Mouse (Mus musculus) midbrain, embryonic 12.5 days (tissue): ENCODE results near the gene Tcf3. TPM values are rescaled to one million over a fixed set of nuclear protein-coding genes. Genes with fewer than 3 reads are reported as not detected.
A peak's percentile ranks its signal among the peaks of the same experiment; 100 is the strongest.

Experiments used
- ATAC-seq: fragments of 200-750 bp; cut with Nextera tagmentation; 2 replicates; pipeline ENCODE4 v1.8.0; 2017; ENCODE audit warnings: low read depth, moderate TSS enrichment, moderate library complexity; ENCODE audit not compliant: low FRiP score
- H3K27ac ChIP-seq: fragments of 300-500 bp; sonication (generic); replicated peaks from 2 replicates; pipeline ENCODE4 v1.5.1; 2016; ENCODE audit warnings: mild to moderate bottlenecking
- H3K27me3 ChIP-seq: fragments of 300-500 bp; sonication (generic); 2 replicates; pipeline ENCODE4 v1.6.1; 2016; ENCODE audit warnings: mild to moderate bottlenecking
- H3K36me3 ChIP-seq: fragments of 300-500 bp; sonication (generic); 2 replicates; pipeline ENCODE4 v1.6.1; 2016
- H3K4me1 ChIP-seq: fragments of 300-500 bp; sonication (generic); 2 replicates; pipeline ENCODE4 v1.6.1; 2016
- H3K4me2 ChIP-seq: fragments of 300-500 bp; sonication (generic); replicated peaks from 2 replicates; pipeline ENCODE4 v1.6.1; 2016; ENCODE audit warnings: mild to moderate bottlenecking, moderate library complexity
- H3K4me3 ChIP-seq: fragments of 300-500 bp; sonication (generic); 2 replicates; pipeline ENCODE4 v1.5.1; 2016; ENCODE audit warnings: mild to moderate bottlenecking
- H3K9ac ChIP-seq: fragments of 300-500 bp; sonication (generic); replicated peaks from 2 replicates; pipeline ENCODE4 v1.6.1; 2016; ENCODE audit warnings: mild to moderate bottlenecking, moderate library complexity
- H3K9me3 ChIP-seq: fragments of 300-500 bp; sonication (generic); 2 replicates; pipeline ENCODE4 v1.6.1; 2016; ENCODE audit warnings: mild to moderate bottlenecking
- WGBS: fragments of 180-500 bp; shearing (Covaris S2); methylation state at CpG from one replicate; pipeline ENCODE4 v1.1.7; 2016; 5-methylcytosine and 5-hydroxymethylcytosine counted together
- polyA plus RNA-seq: library from polyadenylated mRNA; unstranded; fragments of >200 nt; fragmentation: Nextera tagmentation; extraction: Ambion mirVana; gene quantifications from 2 replicates; pipeline ENCODE4 v1.2.1, GENCODE M21; 2016

Gene Tcf3
- polyA plus RNA-seq, 1 experiment from 2014 or later, result 185 TPM

DNA sequence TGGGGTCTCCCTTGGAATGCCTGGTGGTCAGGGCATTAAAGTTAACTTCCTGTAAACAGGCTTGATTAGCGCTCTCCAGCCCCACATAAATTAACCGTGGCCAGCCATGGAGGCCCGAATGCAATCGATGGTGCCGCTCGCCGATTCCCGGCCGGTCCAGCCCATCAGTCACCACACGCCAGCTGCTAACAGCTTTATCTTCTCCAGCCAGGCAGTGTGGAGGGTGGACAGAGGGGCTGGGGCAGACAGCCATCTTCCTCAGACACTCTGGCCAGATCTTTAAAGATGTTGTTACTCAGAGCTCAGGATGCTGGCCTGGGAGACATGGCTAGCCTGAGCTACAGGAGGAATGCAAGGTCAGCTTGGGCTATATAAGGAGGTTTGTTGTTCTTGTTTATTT lies 20.2 kb upstream of the Tcf3 start:
- 85% methylated on average over 10 of the region's 10 CpGs for WGBS
- no peak for ATAC-seq

DNA sequence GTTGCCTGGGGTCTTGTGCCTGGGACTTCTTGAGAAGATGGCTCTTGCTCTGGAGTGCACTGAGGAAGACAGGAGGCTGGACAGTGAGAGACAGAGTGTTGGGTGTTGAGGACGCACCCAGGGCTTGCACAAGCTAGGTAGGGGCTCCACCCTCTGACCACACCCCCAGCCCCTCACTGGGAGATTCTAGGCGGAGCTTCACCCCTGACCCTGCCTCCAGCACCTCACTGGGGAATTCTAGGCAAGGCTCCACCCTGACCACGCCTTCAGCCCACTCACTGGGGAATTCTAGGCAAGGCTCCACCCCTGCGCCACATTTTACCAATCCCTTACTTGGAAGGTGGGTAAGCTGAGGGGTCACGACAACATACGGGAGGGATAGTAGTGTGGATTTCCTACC lies 17.2 kb upstream of the Tcf3 start:
- Histone ChIP-seq H3K4me2 (no peak overlapping the region), H3K36me3 (no peaks in the 10 kb centered on the region), H3K27me3 (peaks cover 34% of the 10 kb centered on the region), H3K9me3 (no peaks in the 10 kb centered on the region), H3K4me1 (peaks cover 3% of the 10 kb centered on the region), H3K27ac (no peak overlapping the region), H3K9ac (no peak overlapping the region), H3K4me3 (no peak overlapping the region)
- no peak for ATAC-seq
- WGBS, result 19% methylated on average over 6 of the region's 6 CpGs

More for the DNA sequence above, 20.2 kb upstream of the Tcf3 start:
- Histone ChIP-seq H3K4me1 (no peaks in the 10 kb centered on the region), H3K27me3 (peaks cover 17% of the 10 kb centered on the region; the same call in 1 of the 2 replicates), H3K27ac (no peak overlapping the region), H3K4me2 (no peak overlapping the region), H3K36me3 (no peaks in the 10 kb centered on the region), H3K4me3 (no peak overlapping the region), H3K9me3 (no peaks in the 10 kb centered on the region), H3K9ac (no peak overlapping the region)

DNA sequence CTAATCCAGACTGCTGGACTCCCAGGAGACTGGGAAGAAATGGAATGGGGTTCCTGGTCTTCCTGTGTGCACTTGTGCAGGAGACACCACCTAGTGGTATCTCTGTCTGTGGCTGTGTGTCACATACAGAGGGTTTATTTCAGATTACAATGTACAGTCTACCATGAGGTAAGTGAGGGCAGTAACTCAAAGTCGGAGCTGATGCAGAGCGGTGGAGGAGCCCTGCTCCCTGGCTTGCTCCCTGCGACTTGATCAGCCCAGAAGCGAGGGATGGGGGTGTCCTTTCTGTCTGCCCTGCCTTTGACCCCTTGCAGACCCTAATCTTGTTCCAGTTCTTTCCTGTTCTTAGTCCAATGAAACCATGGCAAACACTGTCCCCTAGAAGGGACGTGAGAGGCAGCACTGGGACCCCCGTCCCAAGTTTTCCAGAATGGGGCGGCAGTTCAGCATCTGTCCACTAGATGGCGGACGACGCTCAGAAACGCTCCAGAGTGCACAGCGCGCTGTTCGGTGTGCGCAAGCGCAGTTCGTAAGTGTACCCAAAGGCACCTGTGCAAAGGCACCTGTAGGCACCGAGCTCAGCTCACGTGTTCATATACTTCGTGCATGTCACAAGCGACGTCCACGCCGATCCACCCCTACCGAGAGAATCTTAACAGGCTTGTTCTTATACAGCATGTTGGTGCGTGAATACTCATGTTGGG lies 12.6 kb upstream of the Tcf3 start:
- Histone ChIP-seq H3K4me1 (peaks cover 10% of the 10 kb centered on the region), H3K27me3 (peaks cover 51% of the 10 kb centered on the region), H3K4me2 (peak overlapping the region; percentile 44), H3K27ac (no peak overlapping the region), H3K36me3 (no peaks in the 10 kb centered on the region), H3K9me3 (no peaks in the 10 kb centered on the region), H3K4me3 (no peak overlapping the region), H3K9ac (no peak overlapping the region)
- peak; percentile 82 for ATAC-seq
- 7% methylated on average over 26 of the region's 26 CpGs for WGBS

DNA sequence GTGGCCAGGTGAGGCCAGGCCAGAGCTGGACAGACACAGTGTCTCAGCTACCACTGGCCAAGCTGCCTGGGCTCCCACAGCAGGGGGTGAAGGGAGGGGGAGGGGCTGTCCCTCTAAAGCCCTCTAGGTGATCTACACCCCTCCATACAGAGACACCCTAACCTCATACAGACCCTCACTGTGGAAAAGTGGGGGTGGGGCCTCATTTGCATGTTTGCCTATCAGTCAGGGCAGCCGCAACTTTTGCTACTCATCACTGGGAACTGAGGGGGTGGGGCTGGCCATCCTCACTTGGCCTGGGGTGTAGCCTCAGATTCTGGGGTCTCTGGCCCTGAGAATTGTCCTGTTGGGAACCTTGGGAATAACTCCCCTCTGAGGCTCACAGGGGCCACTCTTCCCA lies 11.6 kb upstream of the Tcf3 start:
- no peak overlapping the region for H3K4me3 ChIP-seq
- peaks cover 10% of the 10 kb centered on the region for H3K4me1 ChIP-seq
- H3K4me2 ChIP-seq, result no peak overlapping the region
- no peaks in the 10 kb centered on the region for H3K36me3 ChIP-seq
- WGBS, result 35% methylated on average over 1 of the region's 1 CpGs
- H3K9me3 ChIP-seq, result no peaks in the 10 kb centered on the region
- H3K27me3 ChIP-seq, result peaks cover 47% of the 10 kb centered on the region
- ATAC-seq, result no peak
- H3K27ac ChIP-seq, result no peak overlapping the region
- H3K9ac ChIP-seq, result no peak overlapping the region

DNA sequence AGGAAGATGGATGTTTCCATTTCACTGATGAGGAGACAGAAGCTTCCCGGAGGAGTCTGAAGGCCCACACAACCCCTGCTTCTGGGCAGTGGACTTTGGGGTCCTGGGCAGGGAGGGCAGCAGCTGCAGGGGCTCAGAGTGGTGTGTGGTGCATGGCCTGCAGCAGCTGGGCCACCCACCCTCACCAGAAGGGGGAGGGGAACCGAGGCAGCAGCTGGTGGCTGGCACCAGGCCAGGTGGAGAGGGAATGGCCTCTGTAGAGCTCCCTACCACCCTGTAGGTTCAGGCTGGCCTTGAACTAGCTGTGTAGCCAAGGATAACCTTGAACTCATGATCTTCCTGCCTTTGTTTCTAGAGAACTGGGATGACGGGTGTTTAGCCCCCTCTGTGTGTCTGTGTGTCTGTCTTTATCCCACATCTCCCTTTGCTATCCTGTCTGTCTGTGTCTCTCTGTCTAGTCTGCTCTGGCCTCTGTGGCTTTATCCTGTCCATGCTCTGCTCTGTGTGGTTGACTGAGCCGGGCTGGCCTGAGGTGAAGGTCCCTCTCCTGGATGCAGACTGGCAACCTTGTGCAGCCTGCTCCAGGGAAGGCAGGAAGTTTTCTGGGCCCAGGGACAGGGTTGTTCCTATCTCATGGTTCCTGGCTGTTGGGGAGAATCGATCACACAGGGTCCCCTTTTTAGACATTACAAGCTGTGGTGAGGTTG lies 11.0 kb upstream of the Tcf3 start:
- Histone ChIP-seq H3K4me3 (no peak overlapping the region), H3K36me3 (no peaks in the 10 kb centered on the region), H3K4me2 (no peak overlapping the region), H3K9me3 (no peaks in the 10 kb centered on the region), H3K4me1 (peaks cover 10% of the 10 kb centered on the region), H3K27me3 (peaks cover 47% of the 10 kb centered on the region), H3K27ac (no peak overlapping the region), H3K9ac (no peak overlapping the region)
- no peak for ATAC-seq
- 50% methylated on average over 5 of the region's 5 CpGs for WGBS

DNA sequence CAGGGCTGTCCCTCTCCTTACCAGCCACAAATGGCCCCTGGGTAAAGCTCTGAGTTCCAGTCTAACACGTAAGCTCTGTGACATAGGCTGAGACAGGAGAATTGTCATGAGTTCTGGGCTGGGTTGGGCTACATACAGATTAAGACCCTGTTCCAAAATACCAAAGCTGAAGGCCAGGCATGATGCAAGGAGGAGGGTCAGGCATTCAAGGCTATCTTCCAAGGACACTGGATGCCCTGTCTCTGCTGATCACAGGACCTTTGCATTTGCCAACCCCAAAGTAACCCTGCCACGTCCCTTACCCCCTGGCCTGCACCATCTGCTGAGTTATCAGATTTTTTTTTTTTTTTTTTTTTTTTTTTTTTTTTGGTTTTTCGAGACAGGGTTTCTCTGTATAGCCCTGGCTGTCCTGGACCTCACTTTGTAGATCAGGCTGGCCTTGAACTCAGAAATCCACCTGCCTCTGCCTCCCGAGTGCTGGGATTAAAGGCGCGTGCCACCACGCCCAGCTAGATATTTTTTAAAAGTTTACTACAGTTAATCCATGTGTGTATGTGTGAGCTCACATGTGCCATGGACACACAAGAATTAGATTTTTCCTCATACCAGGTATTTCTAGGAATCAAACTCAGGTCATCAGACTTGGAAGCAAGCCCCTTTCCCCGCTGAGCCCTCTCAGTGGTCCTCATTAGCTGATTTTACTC lies 10.3 kb upstream of the Tcf3 start:
- Histone ChIP-seq H3K4me1 (peaks cover 10% of the 10 kb centered on the region), H3K4me3 (no peak overlapping the region), H3K9ac (no peak overlapping the region), H3K36me3 (no peaks in the 10 kb centered on the region), H3K27ac (no peak overlapping the region), H3K4me2 (no peak overlapping the region), H3K9me3 (no peaks in the 10 kb centered on the region), H3K27me3 (peaks cover 42% of the 10 kb centered on the region)
- 84% methylated on average over 7 of the region's 8 CpGs for WGBS
- ATAC-seq, result no peak

DNA sequence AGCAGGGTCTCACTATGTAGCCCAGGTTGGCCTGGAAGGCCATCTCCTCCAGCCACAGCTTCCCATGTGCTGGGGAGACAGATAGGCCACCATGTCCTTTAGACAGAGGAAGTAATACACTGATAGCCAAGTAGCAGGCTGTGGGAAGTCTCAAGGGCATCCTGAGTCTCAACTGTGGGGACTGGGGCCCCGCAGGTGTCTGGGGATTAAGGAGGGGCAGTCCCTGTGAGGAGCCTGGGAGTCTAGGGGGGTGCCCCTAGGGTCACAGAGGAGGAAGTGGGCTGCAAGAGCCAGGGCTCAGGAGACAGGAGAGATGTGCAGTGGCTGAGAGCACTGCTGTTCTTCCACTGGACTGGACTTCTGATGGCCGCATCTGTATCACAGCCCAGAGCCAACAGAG lies 9.5 kb upstream of the Tcf3 start:
- Histone ChIP-seq H3K27ac (no peak overlapping the region), H3K4me1 (peaks cover 10% of the 10 kb centered on the region), H3K9me3 (no peaks in the 10 kb centered on the region), H3K9ac (no peak overlapping the region), H3K27me3 (peaks cover 37% of the 10 kb centered on the region), H3K4me3 (no peak overlapping the region), H3K4me2 (no peak overlapping the region), H3K36me3 (no peaks in the 10 kb centered on the region)
- ATAC-seq, result no peak
- 73% methylated on average over 2 of the region's 2 CpGs for WGBS

DNA sequence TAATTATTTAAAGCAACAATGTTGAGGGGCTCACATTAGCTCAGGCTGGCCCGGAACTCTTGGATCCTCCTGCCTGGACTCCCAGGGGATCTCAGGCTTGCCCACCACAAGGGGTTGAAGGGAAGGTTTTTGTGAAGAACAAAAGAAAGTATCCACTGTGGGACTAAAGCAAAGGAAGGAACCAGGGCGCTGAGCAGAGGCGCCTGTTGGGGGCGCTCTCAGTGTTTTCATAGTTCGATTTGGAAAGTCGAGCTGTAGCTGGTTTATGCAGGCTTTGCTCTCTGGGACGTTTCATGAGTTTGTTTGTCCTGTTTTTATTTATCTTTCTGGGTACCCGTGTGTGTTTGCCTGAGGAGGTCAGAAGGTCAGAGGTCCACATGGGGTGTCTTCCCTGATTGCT lies 8.2 kb upstream of the Tcf3 start:
- WGBS, result 66% methylated on average over 8 of the region's 8 CpGs
- Histone ChIP-seq H3K9me3 (no peaks in the 10 kb centered on the region), H3K9ac (no peak overlapping the region), H3K4me3 (no peak overlapping the region), H3K4me1 (peaks cover 10% of the 10 kb centered on the region), H3K4me2 (no peak overlapping the region), H3K27me3 (peaks cover 29% of the 10 kb centered on the region), H3K36me3 (no peaks in the 10 kb centered on the region), H3K27ac (no peak overlapping the region)
- no peak for ATAC-seq

DNA sequence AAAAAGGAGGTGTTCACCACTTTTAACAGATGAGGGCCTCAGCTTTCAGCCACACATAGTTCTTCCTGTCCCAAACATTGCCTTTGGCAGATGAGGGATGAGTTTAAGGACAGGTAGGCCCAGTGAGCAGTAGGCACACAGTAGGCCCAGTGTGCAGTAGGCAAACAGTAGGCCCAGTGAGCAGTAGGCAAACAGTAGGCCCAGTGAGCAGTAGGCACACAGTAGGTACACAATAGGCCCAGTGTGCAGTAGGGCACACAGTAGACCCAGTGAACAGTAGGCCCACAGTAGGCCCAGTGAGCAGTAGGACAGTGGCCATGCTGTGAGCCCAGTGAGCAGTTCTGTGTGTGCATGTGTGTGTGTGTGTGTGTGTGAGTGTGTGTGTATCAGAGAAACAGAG lies 6.6 kb upstream of the Tcf3 start:
- Histone ChIP-seq H3K4me3 (no peak overlapping the region), H3K36me3 (no peaks in the 10 kb centered on the region), H3K4me2 (no peak overlapping the region), H3K9ac (no peak overlapping the region), H3K4me1 (peaks cover 7% of the 10 kb centered on the region; the same call in 1 of the 2 replicates), H3K9me3 (no peaks in the 10 kb centered on the region), H3K27me3 (peaks cover 24% of the 10 kb centered on the region), H3K27ac (no peak overlapping the region)
- ATAC-seq, result no peak

DNA sequence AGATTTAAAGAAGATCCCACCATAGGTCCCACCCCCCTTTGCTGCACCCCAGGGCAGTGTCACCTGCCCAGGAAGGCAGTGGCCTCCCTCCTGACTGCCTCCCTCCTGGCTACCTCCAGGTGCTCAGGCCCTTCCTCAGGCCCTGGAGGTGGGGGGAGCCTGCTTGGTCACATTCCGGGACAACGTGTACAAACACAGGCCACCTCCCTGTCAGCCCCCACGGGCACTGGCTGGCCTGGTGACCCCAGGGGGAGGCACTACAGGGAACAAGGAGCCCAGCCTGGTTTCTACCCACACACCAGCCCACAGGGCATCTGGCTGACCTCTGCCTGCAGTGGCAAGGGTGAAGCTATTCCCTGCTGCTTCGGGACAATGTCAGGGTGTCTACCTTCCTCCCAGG lies 4.5 kb upstream of the Tcf3 start:
- peaks cover 8% of the 10 kb centered on the region; the same call in 1 of the 2 replicates for H3K27me3 ChIP-seq
- no peak for ATAC-seq
- no peaks in the 10 kb centered on the region for H3K36me3 ChIP-seq
- H3K4me3 ChIP-seq, result no peak overlapping the region
- H3K4me2 ChIP-seq, result no peak overlapping the region
- WGBS, result 79% methylated on average over 4 of the region's 4 CpGs
- H3K27ac ChIP-seq, result no peak overlapping the region
- H3K4me1 ChIP-seq, result no peaks in the 10 kb centered on the region
- no peaks in the 10 kb centered on the region for H3K9me3 ChIP-seq
- no peak overlapping the region; the same call in 1 of the 2 replicates for H3K9ac ChIP-seq

DNA sequence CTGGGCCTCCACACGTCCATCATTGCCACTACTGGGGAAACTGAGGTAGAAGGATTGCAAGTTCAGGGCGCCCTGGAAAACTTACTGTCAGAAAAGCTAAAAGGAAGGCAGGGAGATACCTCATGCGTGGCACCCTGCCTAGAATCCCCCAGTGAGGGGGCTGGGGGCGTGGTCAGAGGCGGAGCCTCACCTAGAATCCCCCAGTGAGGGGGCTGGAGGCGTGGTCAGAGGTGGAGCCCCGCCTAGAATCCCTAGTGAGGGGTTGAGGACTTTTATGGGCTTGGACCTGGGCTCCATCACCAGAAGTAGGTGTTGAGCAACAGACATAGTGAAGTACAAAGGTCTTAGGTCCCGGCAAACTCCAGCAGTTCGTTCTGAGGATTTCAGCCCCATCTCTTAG lies 2.8 kb upstream of the Tcf3 start:
- no peak overlapping the region for H3K4me2 ChIP-seq
- H3K9ac ChIP-seq, result no peak overlapping the region; the same call in 1 of the 2 replicates
- H3K4me1 ChIP-seq, result peaks cover 9% of the 10 kb centered on the region
- H3K4me3 ChIP-seq, result no peak overlapping the region
- H3K27me3 ChIP-seq, result peaks cover 6% of the 10 kb centered on the region; the same call in 1 of the 2 replicates
- H3K27ac ChIP-seq, result no peak overlapping the region
- H3K36me3 ChIP-seq, result no peaks in the 10 kb centered on the region
- H3K9me3 ChIP-seq, result no peaks in the 10 kb centered on the region
- no peak for ATAC-seq
- 9% methylated on average over 9 of the region's 9 CpGs for WGBS

DNA sequence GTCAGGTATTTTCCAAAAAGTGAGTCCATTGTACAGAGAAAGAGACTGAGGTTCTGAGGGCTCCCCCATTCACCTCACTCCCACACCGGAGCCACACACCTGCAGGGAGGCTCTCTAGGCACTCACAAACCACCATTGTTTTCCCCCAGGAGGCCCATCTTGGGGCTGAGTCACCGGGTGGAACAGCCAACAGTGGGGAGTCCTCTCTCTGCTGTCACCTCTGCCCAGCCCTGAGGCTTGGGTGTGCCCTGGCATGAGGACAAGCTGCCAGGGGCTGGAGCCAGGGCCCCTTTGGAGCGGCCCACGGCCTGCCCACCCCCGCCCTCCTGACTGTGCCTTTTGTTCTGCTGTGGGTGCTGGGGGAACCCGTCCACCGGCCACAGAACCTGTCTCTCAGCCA lies 2.3 kb upstream of the Tcf3 start:
- no peak overlapping the region for H3K4me2 ChIP-seq
- WGBS, result 36% methylated on average over 7 of the region's 7 CpGs

More for the DNA sequence above, 2.3 kb upstream of the Tcf3 start:
- Histone ChIP-seq H3K9ac (no peak overlapping the region; the same call in 1 of the 2 replicates), H3K4me1 (peaks cover 14% of the 10 kb centered on the region), H3K27me3 (peaks cover 6% of the 10 kb centered on the region; the same call in 1 of the 2 replicates), H3K36me3 (peaks cover 3% of the 10 kb centered on the region), H3K27ac (no peak overlapping the region), H3K9me3 (no peaks in the 10 kb centered on the region), H3K4me3 (no peak overlapping the region)
- no peak for ATAC-seq
